Mouse (Mus musculus) E14TG2a.4 (cell line): ENCODE results near the gene Bsn.

ENCODE experiments used
- CTCF ChIP-seq: conservative IDR thresholded peaks from 2 replicates; pipeline ENCODE4 v1.5.1; 2014; ENCODE audit warnings: low read length
- POU5F1 ChIP-seq: IDR thresholded peaks from 2 replicates; pipeline ENCODE4 v1.6.1; 2014; ENCODE audit warnings: low read length, borderline replicate concordance

- TF ChIP-seq POU5F1 (no peak), CTCF (peak; percentile 69)
Observed at GRCm38 (mm10) chr9:108136225-108136624, 54.0 kb downstream of the Bsn start.
